Mouse (Mus musculus): Measurements from ENCODE around the gene Sar1a. TPM values are rescaled to one million over a fixed set of nuclear protein-coding genes. Genes with fewer than 3 reads are reported as not detected.
A peak's percentile ranks its signal among the peaks of the same experiment; 100 is the strongest.

The Sar1a gene
- polyA plus RNA-seq, 1 experiment from 2014 or later: 192 TPM

- WGBS: 75% methylated on average over 4 of the region's 4 CpGs
- Histone ChIP-seq H3K4me2 (replicated peaks) (no peak overlapping the region), H3K36me3 (peaks cover 42% of the 10 kb centered on the region), H3K4me3 (replicated peaks) (no peak overlapping the region), H3K9me3 (no peaks in the 10 kb centered on the region), H3K27me3 (replicated peaks) (no peaks in the 10 kb centered on the region), H3K9ac (no peak overlapping the region), H3K27ac (no peak overlapping the region), H3K4me1 (replicated peaks) (peaks cover 15% of the 10 kb centered on the region)
- ATAC-seq: no peak
Measured at GRCm38 (mm10) chr10:61693563-61693962, 13.5 kb downstream of the Sar1a start.

- H3K27ac ChIP-seq: peak within 1 kb of the TSS; percentile 38
- H3K4me1 ChIP-seq (replicated peaks): peaks cover 15% of the 10 kb centered on the region
- peak within 1 kb of the TSS; percentile 68 for H3K9ac ChIP-seq
- H3K36me3 ChIP-seq: peaks cover 28% of the 10 kb centered on the region
- H3K4me2 ChIP-seq (replicated peaks): peak within 1 kb of the TSS; percentile 92
- WGBS: under 1% methylated on average over 42 of the region's 42 CpGs
- no peaks in the 10 kb centered on the region for H3K27me3 ChIP-seq (replicated peaks)
- peak; percentile 98 for ATAC-seq
- H3K4me3 ChIP-seq (replicated peaks): peak within 1 kb of the TSS; percentile 82
- no peaks in the 10 kb centered on the region for H3K9me3 ChIP-seq
Measured at GRCm38 (mm10) chr10:61694870-61695670, 15.0 kb downstream of the Sar1a start, which contains the start of gene Tysnd1. Tysnd1 (plus strand) TSS chr10:61695514.

GRCm38 (mm10) chr10:61695703-61696559 is 15.8 kb downstream of the Sar1a start:
- Histone ChIP-seq H3K27me3 (replicated peaks) (no peaks in the 10 kb centered on the region), H3K4me1 (replicated peaks) (peaks cover 15% of the 10 kb centered on the region), H3K4me3 (replicated peaks) (peak overlapping the region; percentile 82), H3K9me3 (no peaks in the 10 kb centered on the region), H3K9ac (peak overlapping the region; percentile 68), H3K36me3 (peaks cover 19% of the 10 kb centered on the region), H3K4me2 (replicated peaks) (peak overlapping the region; percentile 92), H3K27ac (peak overlapping the region; percentile 38)
- under 1% methylated on average over 111 of the region's 111 CpGs for WGBS
- peak; percentile 65 for ATAC-seq

GRCm38 (mm10) chr10:61696560-61696823 is 16.4 kb downstream of the Sar1a start:
- no peak for ATAC-seq
- WGBS: 7% methylated on average over 19 of the region's 19 CpGs
- peaks cover 14% of the 10 kb centered on the region for H3K36me3 ChIP-seq

GRCm38 (mm10) chr10:61697028-61697427 is 16.9 kb downstream of the Sar1a start:
- H3K36me3 ChIP-seq: peaks cover 14% of the 10 kb centered on the region
- H3K27me3 ChIP-seq (replicated peaks): no peaks in the 10 kb centered on the region
- H3K4me3 ChIP-seq (replicated peaks): peak overlapping the region; percentile 82
- 86% methylated on average over 2 of the region's 2 CpGs for WGBS
- peak overlapping the region; percentile 92 for H3K4me2 ChIP-seq (replicated peaks)
- no peak for ATAC-seq
- peak overlapping the region; percentile 68 for H3K9ac ChIP-seq
- peaks cover 15% of the 10 kb centered on the region for H3K4me1 ChIP-seq (replicated peaks)
- H3K27ac ChIP-seq: no peak overlapping the region
- no peaks in the 10 kb centered on the region for H3K9me3 ChIP-seq

More at GRCm38 (mm10) chr10:61696560-61696823, 16.4 kb downstream of the Sar1a start:
- H3K4me2 ChIP-seq (replicated peaks): peak overlapping the region; percentile 92
- H3K27me3 ChIP-seq (replicated peaks): no peaks in the 10 kb centered on the region
- peak overlapping the region; percentile 68 for H3K9ac ChIP-seq
- H3K9me3 ChIP-seq: no peaks in the 10 kb centered on the region
- peak overlapping the region; percentile 82 for H3K4me3 ChIP-seq (replicated peaks)
- peaks cover 15% of the 10 kb centered on the region for H3K4me1 ChIP-seq (replicated peaks)
- no peak overlapping the region for H3K27ac ChIP-seq

- no peak overlapping the region for H3K4me3 ChIP-seq (replicated peaks)
- no peak overlapping the region for H3K27ac ChIP-seq
- 80% methylated on average over 4 of the region's 4 CpGs for WGBS
- no peak for ATAC-seq
- H3K9me3 ChIP-seq: no peaks in the 10 kb centered on the region
- H3K9ac ChIP-seq: no peak overlapping the region
- H3K27me3 ChIP-seq (replicated peaks): no peaks in the 10 kb centered on the region
- H3K36me3 ChIP-seq: peaks cover 11% of the 10 kb centered on the region; the same call in 1 of the 2 replicates
- H3K4me1 ChIP-seq (replicated peaks): no peaks in the 10 kb centered on the region
- no peak overlapping the region for H3K4me2 ChIP-seq (replicated peaks)
Measured at GRCm38 (mm10) chr10:61704663-61705062, 24.6 kb downstream of the Sar1a start.

GRCm38 (mm10) chr10:61706412-61707375 is 26.6 kb downstream of the Sar1a start:
- Histone ChIP-seq H3K36me3 (peaks cover 11% of the 10 kb centered on the region; the same call in 1 of the 2 replicates), H3K9ac (no peak overlapping the region), H3K4me3 (replicated peaks) (no peak overlapping the region), H3K4me1 (replicated peaks) (no peaks in the 10 kb centered on the region), H3K27me3 (replicated peaks) (no peaks in the 10 kb centered on the region), H3K27ac (no peak overlapping the region), H3K9me3 (no peaks in the 10 kb centered on the region), H3K4me2 (replicated peaks) (no peak overlapping the region)
- WGBS: 63% methylated on average over 6 of the region's 6 CpGs
- ATAC-seq: peak; percentile 68

GRCm38 (mm10) chr10:61713601-61714000 is 33.5 kb downstream of the Sar1a start:
- Histone ChIP-seq H3K9ac (no peak overlapping the region), H3K36me3 (no peaks in the 10 kb centered on the region), H3K27ac (no peak overlapping the region), H3K4me2 (replicated peaks) (no peak overlapping the region), H3K9me3 (no peaks in the 10 kb centered on the region), H3K4me3 (replicated peaks) (no peak overlapping the region), H3K27me3 (replicated peaks) (no peaks in the 10 kb centered on the region), H3K4me1 (replicated peaks) (peaks cover 13% of the 10 kb centered on the region)
- WGBS: 78% methylated on average over 3 of the region's 3 CpGs
- no peak for ATAC-seq

GRCm38 (mm10) chr10:61714146-61714545 is 34.0 kb downstream of the Sar1a start:
- Histone ChIP-seq H3K4me2 (replicated peaks) (no peak overlapping the region), H3K9ac (no peak overlapping the region), H3K27me3 (replicated peaks) (no peaks in the 10 kb centered on the region), H3K9me3 (no peaks in the 10 kb centered on the region), H3K36me3 (no peaks in the 10 kb centered on the region), H3K27ac (0 out of 2 replicates have a peak overlapping the region, but pooled peaks have one; percentile 7), H3K4me1 (replicated peaks) (peaks cover 13% of the 10 kb centered on the region), H3K4me3 (replicated peaks) (no peak overlapping the region)
- 95% methylated on average over 4 of the region's 4 CpGs for WGBS
- ATAC-seq: no peak

GRCm38 (mm10) chr10:61714771-61715461 is 34.8 kb downstream of the Sar1a start, which contains the start of gene Aifm2:
Aifm2 (plus strand) TSS chr10:61715263.
- H3K4me3 ChIP-seq (replicated peaks): peak within 1 kb of the TSS; percentile 57
- peaks cover 13% of the 10 kb centered on the region for H3K4me1 ChIP-seq (replicated peaks)
- H3K9me3 ChIP-seq: no peaks in the 10 kb centered on the region
- peak; percentile 97 for ATAC-seq
- H3K27ac ChIP-seq: peak within 1 kb of the TSS; percentile 7; the same call in 1 of the 2 replicates
- H3K9ac ChIP-seq: peak within 1 kb of the TSS; percentile 48
- no peaks in the 10 kb centered on the region for H3K27me3 ChIP-seq (replicated peaks)
- 9% methylated on average over 36 of the region's 36 CpGs for WGBS
- no peaks in the 10 kb centered on the region for H3K36me3 ChIP-seq
- H3K4me2 ChIP-seq (replicated peaks): peak within 1 kb of the TSS; percentile 76

- Histone ChIP-seq H3K4me3 (replicated peaks) (peak overlapping the region; percentile 57), H3K9me3 (no peaks in the 10 kb centered on the region), H3K4me1 (replicated peaks) (peaks cover 13% of the 10 kb centered on the region), H3K27me3 (replicated peaks) (no peaks in the 10 kb centered on the region), H3K4me2 (replicated peaks) (peak overlapping the region; percentile 76), H3K36me3 (no peaks in the 10 kb centered on the region), H3K27ac (no peak overlapping the region), H3K9ac (peak overlapping the region; percentile 48)
- ATAC-seq: no peak; the same call in 1 of the 2 replicates
- 2% methylated on average over 11 of the region's 11 CpGs for WGBS
Measured at GRCm38 (mm10) chr10:61715462-61715837, 35.4 kb downstream of the Sar1a start.
